Mouse (Mus musculus): ENCODE data around the gene Apobec3. TPM values are rescaled to one million over a fixed set of nuclear protein-coding genes. Genes with fewer than 3 reads are reported as not detected.
"Not testable (repeated sequence)": the region's sequence is repeated elsewhere in the genome, so short reads cannot be mapped to it uniquely, and the experiment has no call there.

Gene Apobec3
- polyA plus RNA-seq, 1 experiment from 2014 or later = 8.5 TPM

- not testable (repeated sequence) for H3K4me1 ChIP-seq (replicated peaks; ENCODE audit: control insufficient read depth, insufficient read depth, low read length); H3K9ac ChIP-seq (replicated peaks; ENCODE audit: low read depth, low read length); ATAC-seq; H3K9me3 ChIP-seq (ENCODE audit: control insufficient read depth, low read length); H3K27ac ChIP-seq (ENCODE audit: low read length); H3K4me2 ChIP-seq (ENCODE audit: low read length); H3K27me3 ChIP-seq (replicated peaks; ENCODE audit: control insufficient read depth, insufficient read depth, low read length); H3K4me3 ChIP-seq (replicated peaks; ENCODE audit: low read length); H3K36me3 ChIP-seq (ENCODE audit: control insufficient read depth, insufficient read depth)
- 96% methylated on average over 8 of the region's 8 CpGs for WGBS
Measured at GRCm38 (mm10) chr15:79903081-79903480, 11.6 kb downstream of the Apobec3 start.

GRCm38 (mm10) chr15:79903963-79904362 lies 12.5 kb downstream of the Apobec3 start:
- Histone ChIP-seq H3K9me3 (ENCODE audit: control insufficient read depth, low read length) (no peaks in the 10 kb centered on the region), H3K4me1 (replicated peaks; ENCODE audit: control insufficient read depth, insufficient read depth, low read length) (no peaks in the 10 kb centered on the region), H3K9ac (replicated peaks; ENCODE audit: low read depth, low read length) (no peak overlapping the region), H3K36me3 (ENCODE audit: control insufficient read depth, insufficient read depth) (no peaks in the 10 kb centered on the region), H3K27ac (ENCODE audit: low read length) (no peak overlapping the region), H3K4me3 (replicated peaks; ENCODE audit: low read length) (no peak overlapping the region), H3K4me2 (ENCODE audit: low read length) (no peak overlapping the region), H3K27me3 (replicated peaks; ENCODE audit: control insufficient read depth, insufficient read depth, low read length) (no peaks in the 10 kb centered on the region)
- ATAC-seq = no peak

GRCm38 (mm10) chr15:79904678-79905077 lies 13.2 kb downstream of the Apobec3 start:
- not testable (repeated sequence) for H3K4me1 ChIP-seq (replicated peaks; ENCODE audit: control insufficient read depth, insufficient read depth, low read length); H3K4me2 ChIP-seq (ENCODE audit: low read length); H3K27ac ChIP-seq (ENCODE audit: low read length); ATAC-seq; H3K9ac ChIP-seq (replicated peaks; ENCODE audit: low read depth, low read length); H3K9me3 ChIP-seq (ENCODE audit: control insufficient read depth, low read length); H3K27me3 ChIP-seq (replicated peaks; ENCODE audit: control insufficient read depth, insufficient read depth, low read length); H3K4me3 ChIP-seq (replicated peaks; ENCODE audit: low read length); H3K36me3 ChIP-seq (ENCODE audit: control insufficient read depth, insufficient read depth)
- 88% methylated on average over 11 of the region's 11 CpGs for WGBS

GRCm38 (mm10) chr15:79905211-79905610 lies 13.8 kb downstream of the Apobec3 start:
- no peak overlapping the region for H3K4me3 ChIP-seq (replicated peaks; ENCODE audit: low read length)
- H3K4me2 ChIP-seq (ENCODE audit: low read length) = no peak overlapping the region
- WGBS = 54% methylated on average over 12 of the region's 12 CpGs

GRCm38 (mm10) chr15:79906855-79907254 lies 15.4 kb downstream of the Apobec3 start:
- Histone ChIP-seq H3K36me3 (ENCODE audit: control insufficient read depth, insufficient read depth) (no peaks in the 10 kb centered on the region), H3K27me3 (replicated peaks; ENCODE audit: control insufficient read depth, insufficient read depth, low read length) (no peaks in the 10 kb centered on the region), H3K9ac (replicated peaks; ENCODE audit: low read depth, low read length) (no peak overlapping the region), H3K9me3 (ENCODE audit: control insufficient read depth, low read length) (no peaks in the 10 kb centered on the region), H3K4me1 (replicated peaks; ENCODE audit: control insufficient read depth, insufficient read depth, low read length) (no peaks in the 10 kb centered on the region), H3K27ac (ENCODE audit: low read length) (no peak overlapping the region), H3K4me3 (replicated peaks; ENCODE audit: low read length) (no peak overlapping the region), H3K4me2 (ENCODE audit: low read length) (no peak overlapping the region)
- 47% methylated on average over 14 of the region's 14 CpGs for WGBS
- ATAC-seq = no peak

More at GRCm38 (mm10) chr15:79905211-79905610, 13.8 kb downstream of the Apobec3 start:
- Histone ChIP-seq H3K27me3 (replicated peaks; ENCODE audit: control insufficient read depth, insufficient read depth, low read length) (no peaks in the 10 kb centered on the region), H3K9me3 (ENCODE audit: control insufficient read depth, low read length) (no peaks in the 10 kb centered on the region), H3K9ac (replicated peaks; ENCODE audit: low read depth, low read length) (no peak overlapping the region), H3K27ac (ENCODE audit: low read length) (no peak overlapping the region), H3K4me1 (replicated peaks; ENCODE audit: control insufficient read depth, insufficient read depth, low read length) (no peaks in the 10 kb centered on the region), H3K36me3 (ENCODE audit: control insufficient read depth, insufficient read depth) (no peaks in the 10 kb centered on the region)
- no peak for ATAC-seq

GRCm38 (mm10) chr15:79909006-79909405 lies 17.5 kb downstream of the Apobec3 start:
- H3K4me1 ChIP-seq (replicated peaks; ENCODE audit: control insufficient read depth, insufficient read depth, low read length); H3K9ac ChIP-seq (replicated peaks; ENCODE audit: low read depth, low read length); H3K27me3 ChIP-seq (replicated peaks; ENCODE audit: control insufficient read depth, insufficient read depth, low read length); ATAC-seq; H3K27ac ChIP-seq (ENCODE audit: low read length); H3K4me2 ChIP-seq (ENCODE audit: low read length); H3K36me3 ChIP-seq (ENCODE audit: control insufficient read depth, insufficient read depth); H3K9me3 ChIP-seq (ENCODE audit: control insufficient read depth, low read length); H3K4me3 ChIP-seq (replicated peaks; ENCODE audit: low read length): not testable (repeated sequence)
- 82% methylated on average over 3 of the region's 3 CpGs for WGBS

DNA sequence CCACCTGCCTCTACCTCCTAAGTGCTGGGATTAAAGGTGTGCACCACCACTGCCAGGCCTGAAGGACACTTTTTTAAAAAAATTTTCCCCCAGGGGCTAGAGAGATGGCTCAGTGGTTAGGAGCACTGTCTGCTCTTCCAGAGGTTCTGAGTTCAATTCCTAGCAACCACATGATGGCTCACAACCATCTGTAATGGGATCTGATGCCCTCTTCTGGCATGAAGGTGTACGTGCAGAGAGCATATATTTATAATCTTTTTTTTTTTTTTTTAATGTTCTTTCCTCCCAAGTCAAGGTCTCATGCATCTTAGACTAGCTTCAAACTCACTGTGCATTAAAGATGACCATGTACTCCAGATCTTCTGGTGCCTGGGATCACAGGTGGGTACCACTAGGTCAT lies 19.4 kb downstream of the Apobec3 start:
- 85% methylated on average over 1 of the region's 1 CpGs for WGBS
- H3K4me2 ChIP-seq (ENCODE audit: low read length) = not testable (repeated sequence)

GRCm38 (mm10) chr15:79911339-79911738 lies 19.9 kb downstream of the Apobec3 start:
- no peak for ATAC-seq
- Histone ChIP-seq H3K4me1 (replicated peaks; ENCODE audit: control insufficient read depth, insufficient read depth, low read length) (no peaks in the 10 kb centered on the region), H3K9me3 (ENCODE audit: control insufficient read depth, low read length) (no peaks in the 10 kb centered on the region), H3K27me3 (replicated peaks; ENCODE audit: control insufficient read depth, insufficient read depth, low read length) (no peaks in the 10 kb centered on the region), H3K9ac (replicated peaks; ENCODE audit: low read depth, low read length) (no peak overlapping the region), H3K4me2 (ENCODE audit: low read length) (no peak overlapping the region), H3K27ac (ENCODE audit: low read length) (no peak overlapping the region), H3K36me3 (ENCODE audit: control insufficient read depth, insufficient read depth) (no peaks in the 10 kb centered on the region), H3K4me3 (replicated peaks; ENCODE audit: low read length) (no peak overlapping the region)
- 72% methylated on average over 8 of the region's 8 CpGs for WGBS

More for the DNA sequence above, 19.4 kb downstream of the Apobec3 start:
- H3K27me3 ChIP-seq (replicated peaks; ENCODE audit: control insufficient read depth, insufficient read depth, low read length); ATAC-seq; H3K9me3 ChIP-seq (ENCODE audit: control insufficient read depth, low read length); H3K9ac ChIP-seq (replicated peaks; ENCODE audit: low read depth, low read length); H3K4me1 ChIP-seq (replicated peaks; ENCODE audit: control insufficient read depth, insufficient read depth, low read length); H3K4me3 ChIP-seq (replicated peaks; ENCODE audit: low read length); H3K27ac ChIP-seq (ENCODE audit: low read length); H3K36me3 ChIP-seq (ENCODE audit: control insufficient read depth, insufficient read depth): not testable (repeated sequence)

DNA sequence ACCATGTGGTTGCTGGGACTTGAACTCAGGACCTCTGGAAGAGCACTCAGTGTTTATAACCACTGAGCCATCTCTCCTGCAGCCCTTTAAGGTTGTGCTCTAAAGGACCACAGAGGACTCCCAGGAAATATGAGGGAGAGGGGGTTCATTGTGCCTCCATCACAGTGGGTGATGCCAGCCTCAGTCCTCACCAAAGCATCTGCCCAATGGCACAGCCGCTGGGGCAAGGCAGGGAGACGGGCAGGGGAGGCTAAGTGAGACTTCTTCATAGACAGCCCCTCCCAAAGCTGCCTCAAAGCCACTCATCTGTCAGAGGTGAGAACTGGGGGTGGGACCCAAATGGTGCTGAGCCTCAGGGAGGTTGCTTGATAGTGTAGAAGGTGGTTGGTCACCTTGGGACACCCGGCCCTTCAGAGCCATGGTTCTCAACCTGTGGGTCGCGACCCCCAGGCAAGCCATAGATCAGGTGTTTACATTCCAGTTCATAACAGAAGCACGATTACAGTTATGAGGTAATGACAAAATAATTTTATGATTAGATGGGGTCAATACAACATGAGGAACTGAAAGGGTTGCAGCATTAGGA lies 22.4 kb downstream of the Apobec3 start:
- Histone ChIP-seq H3K4me2 (ENCODE audit: low read length) (no peak overlapping the region), H3K36me3 (ENCODE audit: control insufficient read depth, insufficient read depth) (0 out of 2 replicates have a peak, but pooled peaks cover 3% of the 10 kb centered on the region), H3K9ac (replicated peaks; ENCODE audit: low read depth, low read length) (no peak overlapping the region), H3K4me1 (replicated peaks; ENCODE audit: control insufficient read depth, insufficient read depth, low read length) (no peaks in the 10 kb centered on the region), H3K27me3 (replicated peaks; ENCODE audit: control insufficient read depth, insufficient read depth, low read length) (no peaks in the 10 kb centered on the region), H3K9me3 (ENCODE audit: control insufficient read depth, low read length) (no peaks in the 10 kb centered on the region), H3K4me3 (replicated peaks; ENCODE audit: low read length) (no peak overlapping the region), H3K27ac (ENCODE audit: low read length) (no peak overlapping the region)
- ATAC-seq = no peak
- WGBS = 90% methylated on average over 6 of the region's 6 CpGs

DNA sequence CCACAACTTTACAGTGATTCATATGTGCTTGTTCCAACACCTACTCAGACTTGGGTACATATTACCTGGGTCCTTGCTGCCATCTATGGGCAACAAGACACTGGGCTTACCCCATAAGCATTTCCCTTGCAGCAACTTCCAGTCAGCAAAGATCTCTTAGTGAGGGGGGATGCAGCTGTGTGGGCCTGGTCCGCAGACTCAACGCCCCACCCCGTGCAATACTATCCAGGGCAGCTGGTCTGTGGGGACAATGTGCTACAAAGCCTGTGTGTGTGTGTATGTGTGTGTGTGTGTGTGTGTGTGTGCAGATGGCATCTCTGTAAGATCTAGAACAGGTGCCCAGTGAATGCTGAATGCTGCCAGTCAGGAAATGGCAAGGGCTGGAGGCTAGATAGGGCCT lies 22.9 kb downstream of the Apobec3 start:
- H3K9ac ChIP-seq (replicated peaks; ENCODE audit: low read depth, low read length) = no peak overlapping the region
- ATAC-seq = no peak
- no peak overlapping the region for H3K4me3 ChIP-seq (replicated peaks; ENCODE audit: low read length)
- H3K27me3 ChIP-seq (replicated peaks; ENCODE audit: control insufficient read depth, insufficient read depth, low read length) = no peaks in the 10 kb centered on the region
- WGBS = 88% methylated on average over 3 of the region's 3 CpGs
- H3K4me2 ChIP-seq (ENCODE audit: low read length) = no peak overlapping the region
- no peaks in the 10 kb centered on the region for H3K4me1 ChIP-seq (replicated peaks; ENCODE audit: control insufficient read depth, insufficient read depth, low read length)
- no peaks in the 10 kb centered on the region for H3K9me3 ChIP-seq (ENCODE audit: control insufficient read depth, low read length)
- no peak overlapping the region for H3K27ac ChIP-seq (ENCODE audit: low read length)
- H3K36me3 ChIP-seq (ENCODE audit: control insufficient read depth, insufficient read depth) = 0 out of 2 replicates have a peak, but pooled peaks cover 3% of the 10 kb centered on the region
